Comparison of ENCODE assay signal across 8 mouse cellular contexts in the genomic region with DNA sequence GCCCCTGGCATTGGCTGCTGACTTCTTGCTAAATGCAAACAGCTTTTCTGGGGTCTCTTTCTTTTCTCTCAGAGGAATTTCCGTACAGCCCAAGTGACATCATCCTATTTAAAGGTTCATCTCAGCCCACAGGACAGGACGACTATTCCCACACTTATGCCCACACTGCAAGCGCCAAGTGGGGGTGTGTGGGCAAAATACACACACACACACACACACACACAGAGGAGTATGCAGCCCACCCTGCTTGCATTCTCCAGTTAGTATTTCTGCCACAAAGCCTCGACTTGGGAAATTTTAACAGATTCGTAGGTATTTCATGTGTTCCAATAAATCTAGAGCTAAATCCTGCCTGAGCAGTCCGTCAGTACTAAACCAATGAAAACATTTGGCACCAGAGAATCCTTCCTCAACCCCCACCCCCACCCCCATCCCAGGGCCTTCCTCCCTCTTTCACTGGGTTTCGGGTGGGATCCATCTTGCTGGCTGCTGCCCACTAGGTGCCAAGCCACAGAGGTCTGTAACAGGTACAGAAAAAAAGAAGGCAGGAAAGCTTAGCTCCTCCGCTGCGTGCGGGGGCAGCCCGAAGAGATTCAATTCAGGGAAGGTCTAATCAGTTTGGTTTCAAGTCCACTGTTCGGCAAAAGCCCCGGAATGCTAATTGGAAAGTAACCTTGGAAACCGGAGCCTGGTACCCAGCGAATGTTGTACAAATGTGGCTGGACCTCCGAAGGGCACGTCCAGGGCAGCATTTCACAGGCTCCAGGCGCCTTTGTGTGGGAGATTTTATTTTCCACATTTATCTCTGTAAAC. TPM values are rescaled to one million over a fixed set of nuclear protein-coding genes. Genes with fewer than 3 reads are reported as not detected.
DNase-seq lines count a peak whose midpoint lies in the region; ATAC-seq lines count a peak whose summit lies in the region.

No protein-coding gene starts in this region.

- H3K9ac ChIP-seq in hindbrain, embryonic 16.5 days (ENCODE audit: low read depth, low read length), result peak overlapping the region; percentile 38; the same call in 1 of the 2 replicates
- peak overlapping the region; percentile 55 for H3K9ac ChIP-seq in midbrain, embryonic 11.5 days (ENCODE audit: low read length)
- no peak overlapping the region for H3K9ac ChIP-seq in intestine, embryonic 15.5 days

- peak; percentile 41 for DNase-seq in R1 (ENCODE audit: low read depth, low spot score)
- DNase-seq in embryo, embryonic 9.5 days (ENCODE audit: extremely low spot score), result peak; percentile 55
- DNase-seq in midbrain, embryonic 11.5 days (ENCODE audit: low spot score, missing footprints), result peak; percentile 94
- DNase-seq in yolk sac, embryonic 10.5 days (ENCODE audit: low spot score), result no peak
- no peak for DNase-seq in gastrocnemius, adult 18-20 months (ENCODE audit: low spot score)
- DNase-seq in kidney, adult 9 months, result no peak

- peaks cover 12% of the 10 kb centered on the region for H3K4me1 ChIP-seq in hindbrain, embryonic 16.5 days (ENCODE audit: control insufficient read depth, insufficient read depth, low read depth, low read length)
- H3K4me1 ChIP-seq in midbrain, embryonic 11.5 days (ENCODE audit: control insufficient read depth, insufficient read depth, low read length), result peaks cover 12% of the 10 kb centered on the region; the same call in 1 of the 2 replicates
- H3K4me1 ChIP-seq in intestine, embryonic 15.5 days (replicated peaks), result no peaks in the 10 kb centered on the region

- H3K4me3 ChIP-seq in hindbrain, embryonic 16.5 days (ENCODE audit: low read length), result no peak overlapping the region
- peak overlapping the region; percentile 15 for H3K4me3 ChIP-seq in midbrain, embryonic 11.5 days (ENCODE audit: low read depth, low read length)
- no peak overlapping the region for H3K4me3 ChIP-seq in intestine, embryonic 15.5 days (replicated peaks)

- no peaks in the 10 kb centered on the region for H3K36me3 ChIP-seq in hindbrain, embryonic 16.5 days (ENCODE audit: control insufficient read depth, insufficient read depth, low read length)
- 0 out of 2 replicates have a peak, but pooled peaks cover 2% of the 10 kb centered on the region for H3K36me3 ChIP-seq in midbrain, embryonic 11.5 days (ENCODE audit: control insufficient read depth, insufficient read depth, low read length)
- no peaks in the 10 kb centered on the region for H3K36me3 ChIP-seq in intestine, embryonic 15.5 days

- ATAC-seq in hindbrain, embryonic 16.5 days, result peak; percentile 92
- ATAC-seq in midbrain, embryonic 11.5 days (ENCODE audit: low FRiP score), result peak; percentile 90
- ATAC-seq in intestine, embryonic 15.5 days, result no peak

- no peaks in the 10 kb centered on the region; the same call in 1 of the 2 replicates for H3K9me3 ChIP-seq in hindbrain, embryonic 16.5 days (ENCODE audit: control insufficient read depth, low read length)
- H3K9me3 ChIP-seq in midbrain, embryonic 11.5 days (ENCODE audit: control insufficient read depth, low read length), result no peaks in the 10 kb centered on the region
- H3K9me3 ChIP-seq in intestine, embryonic 15.5 days, result no peaks in the 10 kb centered on the region

- WGBS in hindbrain, embryonic 16.5 days, result 19% methylated on average over 18 of the region's 18 CpGs
- 30% methylated on average over 18 of the region's 18 CpGs for WGBS in midbrain, embryonic 11.5 days
- WGBS in intestine, embryonic 15.5 days, result 60% methylated on average over 18 of the region's 18 CpGs

- H3K27ac ChIP-seq in hindbrain, embryonic 16.5 days (ENCODE audit: low read depth, low read length), result peak overlapping the region; percentile 82
- peak overlapping the region; percentile 83 for H3K27ac ChIP-seq in midbrain, embryonic 11.5 days (ENCODE audit: low read depth, low read length)
- no peak overlapping the region for H3K27ac ChIP-seq in intestine, embryonic 15.5 days

- H3K27me3 ChIP-seq in hindbrain, embryonic 16.5 days (replicated peaks; ENCODE audit: control insufficient read depth, insufficient read depth, low read length), result no peaks in the 10 kb centered on the region
- H3K27me3 ChIP-seq in midbrain, embryonic 11.5 days (ENCODE audit: control insufficient read depth, insufficient read depth, low read length), result no peaks in the 10 kb centered on the region
- no peaks in the 10 kb centered on the region for H3K27me3 ChIP-seq in intestine, embryonic 15.5 days (replicated peaks)

- H3K4me2 ChIP-seq in hindbrain, embryonic 16.5 days (ENCODE audit: low read length), result peak overlapping the region; percentile 50
- H3K4me2 ChIP-seq in midbrain, embryonic 11.5 days, result peak overlapping the region; percentile 40
- no peak overlapping the region for H3K4me2 ChIP-seq in intestine, embryonic 15.5 days (replicated peaks)

RNA-seq across cellular contexts. Expression of gene Fam8a1, which starts 35.8 kb away (rescaled TPM):
- 10.8 and 13.6 TPM in 2 replicates for polyA plus RNA-seq in hindbrain, embryonic 16.5 days (2015; fragmentation: Nextera tagmentation; extraction: Ambion mirVana)
- 12.6 and 13.9 TPM in 2 replicates for polyA plus RNA-seq in midbrain, embryonic 11.5 days (2014; fragmentation: Nextera tagmentation; extraction: Ambion mirVana)
- 10 to 100 TPM; 28.7 to 33.2 TPM for total RNA-seq in gastrocnemius, adult 18-20 months (2021)
- polyA plus RNA-seq in intestine, embryonic 15.5 days (2015; fragmentation: Nextera tagmentation; extraction: Ambion mirVana), result 9.4 and 9.9 TPM in 2 replicates

Comparison
In these comparisons a context has a peak if more than half of its experiments do, and no peak if none do; other contexts are left out.
1. DNase-seq: peak in R1 (single experiment), embryo, embryonic 9.5 days (single experiment) and midbrain, embryonic 11.5 days (single experiment); none in yolk sac, embryonic 10.5 days (single experiment), gastrocnemius, adult 18-20 months (single experiment) and kidney, adult 9 months (single experiment).